Mouse (Mus musculus) heart, adult 2 months (tissue): Measurements from ENCODE around the gene Lars2.

Experiments used
- CTCF ChIP-seq: fragments of 200-600 bp; IDR thresholded peaks from 2 replicates; pipeline ENCODE4 v1.8.1; 2022; ENCODE audit warnings: antibody characterized with exemption, mild to moderate bottlenecking, moderate library complexity
- EP300 ChIP-seq: fragments of 200-500 bp; IDR thresholded peaks from 2 replicates; pipeline ENCODE4 v1.6.1; 2011; ENCODE audit warnings: low read depth, low read length, control low read depth; ENCODE audit not compliant: insufficient read depth

DNA sequence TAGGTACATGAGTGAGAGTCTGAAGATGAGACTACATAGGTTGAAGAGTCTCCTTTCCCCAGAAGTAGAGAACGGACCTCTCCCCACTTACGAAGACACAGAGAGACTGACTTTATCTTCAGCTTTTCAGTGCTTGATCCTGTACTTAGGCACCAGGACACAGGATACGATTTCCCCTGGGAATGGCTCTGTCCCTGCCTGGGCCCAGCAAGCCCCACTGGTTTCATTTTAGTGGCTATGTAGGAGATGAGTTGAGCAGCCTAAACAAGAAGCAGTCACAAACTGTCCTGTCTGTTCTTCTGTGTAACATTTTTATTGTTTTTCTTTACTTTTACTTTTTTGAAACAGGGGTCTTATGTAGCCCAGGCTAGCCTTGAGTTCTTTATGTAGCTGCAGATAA, 118.1 kb downstream of the Lars2 start:
- TF ChIP-seq CTCF = no peak
- no peak for TF ChIP-seq EP300
